Mouse (Mus musculus): ENCODE measurements around the gene Adipor1. TPM values are rescaled to one million over a fixed set of nuclear protein-coding genes. Genes with fewer than 3 reads are reported as not detected.
"Not testable (repeated sequence)": the region's sequence is repeated elsewhere in the genome, so short reads cannot be mapped to it uniquely, and the experiment has no call there.

Adipor1 gene
- polyA plus RNA-seq, 1 experiment from 2014 or later, result 140 TPM

- Histone ChIP-seq H3K9me3 (ENCODE audit: control insufficient read depth, low read length) (no peaks in the 10 kb centered on the region), H3K27ac (replicated peaks in 1 of 2; ENCODE audit: control insufficient read depth in 1 of 2, insufficient read depth in 1 of 2, low read depth in 2 of 2, low read length in 2 of 2) (no peak overlapping the region), H3K4me1 (ENCODE audit: control insufficient read depth in 2 of 2, insufficient read depth in 2 of 2, low read length in 2 of 2) (peaks cover 9 to 29% of the 10 kb centered on the region in 2 experiments), H3K27me3 (ENCODE audit: control insufficient read depth, insufficient read depth, low read length) (no peaks in the 10 kb centered on the region), H3K9ac (ENCODE audit: low read length) (no peak overlapping the region), H3K4me3 (ENCODE audit: control insufficient read depth in 1 of 2, insufficient read depth in 1 of 2, low read depth in 1 of 2, low read length in 2 of 2) (no peak overlapping the region), H3K4me2 (ENCODE audit: low read length) (no peak overlapping the region), H3K36me3 (ENCODE audit: control insufficient read depth, insufficient read depth, low read length) (peaks cover 63% of the 10 kb centered on the region)
- no peak for ATAC-seq (ENCODE audit: insufficient number of reproducible peaks, insufficient read depth, low FRiP score, low read depth)
- WGBS, result 70% methylated on average over 10 of the region's 10 CpGs
Measured at GRCm38 (mm10) chr1:134423911-134424310, 8.7 kb downstream of the Adipor1 start.

- Histone ChIP-seq H3K27me3 (ENCODE audit: control insufficient read depth, insufficient read depth, low read length) (no peaks in the 10 kb centered on the region), H3K9ac (ENCODE audit: low read length) (no peak overlapping the region), H3K9me3 (ENCODE audit: control insufficient read depth, low read length) (no peaks in the 10 kb centered on the region), H3K4me1 (ENCODE audit: control insufficient read depth in 2 of 2, insufficient read depth in 2 of 2, low read length in 2 of 2) (peaks cover 5 to 9% of the 10 kb centered on the region in 2 experiments; a peak in 3 of 4 replicates), H3K4me3 (ENCODE audit: control insufficient read depth in 1 of 2, insufficient read depth in 1 of 2, low read depth in 1 of 2, low read length in 2 of 2) (no peak overlapping the region), H3K36me3 (ENCODE audit: control insufficient read depth, insufficient read depth, low read length) (peaks cover 86% of the 10 kb centered on the region), H3K27ac (replicated peaks in 1 of 2; ENCODE audit: control insufficient read depth in 1 of 2, insufficient read depth in 1 of 2, low read depth in 2 of 2, low read length in 2 of 2) (no peak overlapping the region), H3K4me2 (ENCODE audit: low read length) (no peak overlapping the region)
- no peak for ATAC-seq (ENCODE audit: insufficient number of reproducible peaks, insufficient read depth, low FRiP score, low read depth)
- WGBS, result 7% methylated on average over 5 of the region's 5 CpGs
Measured at GRCm38 (mm10) chr1:134426289-134426688, 11.1 kb downstream of the Adipor1 start.

- no peak for ATAC-seq (ENCODE audit: insufficient number of reproducible peaks, insufficient read depth, low FRiP score, low read depth)
- H3K4me1 ChIP-seq (ENCODE audit: control insufficient read depth in 2 of 2, insufficient read depth in 2 of 2, low read length in 2 of 2), result no peaks in the 10 kb centered on the region
- H3K36me3 ChIP-seq (ENCODE audit: control insufficient read depth, insufficient read depth, low read length), result peaks cover 60% of the 10 kb centered on the region
- 81% methylated on average over 10 of the region's 10 CpGs for WGBS
- no peak overlapping the region for H3K9ac ChIP-seq (ENCODE audit: low read length)
- no peak overlapping the region for H3K27ac ChIP-seq (replicated peaks in 1 of 2; ENCODE audit: control insufficient read depth in 1 of 2, insufficient read depth in 1 of 2, low read depth in 2 of 2, low read length in 2 of 2)
- no peaks in the 10 kb centered on the region for H3K9me3 ChIP-seq (ENCODE audit: control insufficient read depth, low read length)
- H3K4me3 ChIP-seq (ENCODE audit: control insufficient read depth in 1 of 2, insufficient read depth in 1 of 2, low read depth in 1 of 2, low read length in 2 of 2), result no peak overlapping the region
- no peaks in the 10 kb centered on the region for H3K27me3 ChIP-seq (ENCODE audit: control insufficient read depth, insufficient read depth, low read length)
- no peak overlapping the region for H3K4me2 ChIP-seq (ENCODE audit: low read length)
Measured at GRCm38 (mm10) chr1:134433002-134433401, 17.8 kb downstream of the Adipor1 start.

GRCm38 (mm10) chr1:134433473-134433872 is 18.3 kb downstream of the Adipor1 start:
- Histone ChIP-seq H3K36me3 (ENCODE audit: control insufficient read depth, insufficient read depth, low read length) (peaks cover 55% of the 10 kb centered on the region), H3K9me3 (ENCODE audit: control insufficient read depth, low read length) (no peaks in the 10 kb centered on the region), H3K4me2 (ENCODE audit: low read length) (no peak overlapping the region), H3K4me1 (ENCODE audit: control insufficient read depth in 2 of 2, insufficient read depth in 2 of 2, low read length in 2 of 2) (no peaks in the 10 kb centered on the region), H3K27ac (replicated peaks in 1 of 2; ENCODE audit: control insufficient read depth in 1 of 2, insufficient read depth in 1 of 2, low read depth in 2 of 2, low read length in 2 of 2) (no peak overlapping the region), H3K27me3 (ENCODE audit: control insufficient read depth, insufficient read depth, low read length) (no peaks in the 10 kb centered on the region), H3K4me3 (ENCODE audit: control insufficient read depth in 1 of 2, insufficient read depth in 1 of 2, low read depth in 1 of 2, low read length in 2 of 2) (no peak overlapping the region), H3K9ac (ENCODE audit: low read length) (no peak overlapping the region)
- 93% methylated on average over 4 of the region's 4 CpGs for WGBS
- ATAC-seq (ENCODE audit: insufficient number of reproducible peaks, insufficient read depth, low FRiP score, low read depth), result no peak

GRCm38 (mm10) chr1:134435414-134435813 is 20.2 kb downstream of the Adipor1 start:
- H3K4me1 ChIP-seq (ENCODE audit: control insufficient read depth in 2 of 2, insufficient read depth in 2 of 2, low read length in 2 of 2), result no peaks in the 10 kb centered on the region
- H3K9me3 ChIP-seq (ENCODE audit: control insufficient read depth, low read length), result no peaks in the 10 kb centered on the region
- WGBS, result 29% methylated on average over 4 of the region's 4 CpGs
- peaks cover 36% of the 10 kb centered on the region for H3K36me3 ChIP-seq (ENCODE audit: control insufficient read depth, insufficient read depth, low read length)
- H3K9ac ChIP-seq (ENCODE audit: low read length), result no peak overlapping the region
- H3K4me2 ChIP-seq (ENCODE audit: low read length), result no peak overlapping the region
- H3K27me3 ChIP-seq (ENCODE audit: control insufficient read depth, insufficient read depth, low read length), result no peaks in the 10 kb centered on the region
- H3K4me3 ChIP-seq (ENCODE audit: control insufficient read depth in 1 of 2, insufficient read depth in 1 of 2, low read depth in 1 of 2, low read length in 2 of 2), result no peak overlapping the region
- H3K27ac ChIP-seq (replicated peaks in 1 of 2; ENCODE audit: control insufficient read depth in 1 of 2, insufficient read depth in 1 of 2, low read depth in 2 of 2, low read length in 2 of 2), result no peak overlapping the region
- ATAC-seq (ENCODE audit: insufficient number of reproducible peaks, insufficient read depth, low FRiP score, low read depth), result no peak

GRCm38 (mm10) chr1:134440437-134440836 is 25.3 kb downstream of the Adipor1 start:
- Histone ChIP-seq H3K4me1 (ENCODE audit: control insufficient read depth in 2 of 2, insufficient read depth in 2 of 2, low read length in 2 of 2) (no peaks in the 10 kb centered on the region), H3K4me2 (ENCODE audit: low read length) (no peak overlapping the region), H3K27ac (replicated peaks in 1 of 2; ENCODE audit: control insufficient read depth in 1 of 2, insufficient read depth in 1 of 2, low read depth in 2 of 2, low read length in 2 of 2) (no peak overlapping the region), H3K27me3 (ENCODE audit: control insufficient read depth, insufficient read depth, low read length) (no peaks in the 10 kb centered on the region), H3K4me3 (ENCODE audit: control insufficient read depth in 1 of 2, insufficient read depth in 1 of 2, low read depth in 1 of 2, low read length in 2 of 2) (no peak overlapping the region), H3K9me3 (ENCODE audit: control insufficient read depth, low read length) (no peaks in the 10 kb centered on the region), H3K9ac (ENCODE audit: low read length) (no peak overlapping the region), H3K36me3 (ENCODE audit: control insufficient read depth, insufficient read depth, low read length) (no peaks in the 10 kb centered on the region)
- ATAC-seq (ENCODE audit: insufficient number of reproducible peaks, insufficient read depth, low FRiP score, low read depth), result no peak
- 86% methylated on average over 6 of the region's 6 CpGs for WGBS

- H3K4me2 ChIP-seq (ENCODE audit: low read length); H3K27ac ChIP-seq (replicated peaks in 1 of 2; ENCODE audit: control insufficient read depth in 1 of 2, insufficient read depth in 1 of 2, low read depth in 2 of 2, low read length in 2 of 2); H3K27me3 ChIP-seq (ENCODE audit: control insufficient read depth, insufficient read depth, low read length); ATAC-seq (ENCODE audit: insufficient number of reproducible peaks, insufficient read depth, low FRiP score, low read depth); H3K36me3 ChIP-seq (ENCODE audit: control insufficient read depth, insufficient read depth, low read length); H3K4me1 ChIP-seq (ENCODE audit: control insufficient read depth in 2 of 2, insufficient read depth in 2 of 2, low read length in 2 of 2); H3K9ac ChIP-seq (ENCODE audit: low read length); H3K9me3 ChIP-seq (ENCODE audit: control insufficient read depth, low read length); H3K4me3 ChIP-seq (ENCODE audit: control insufficient read depth in 1 of 2, insufficient read depth in 1 of 2, low read depth in 1 of 2, low read length in 2 of 2): not testable (repeated sequence)
- 93% methylated on average over 6 of the region's 10 CpGs for WGBS
Measured at GRCm38 (mm10) chr1:134441737-134442136, 26.6 kb downstream of the Adipor1 start.

GRCm38 (mm10) chr1:134442394-134442793 is 27.2 kb downstream of the Adipor1 start:
- H3K9me3 ChIP-seq (ENCODE audit: control insufficient read depth, low read length), result no peaks in the 10 kb centered on the region
- WGBS, result 97% methylated on average over 3 of the region's 3 CpGs
- H3K9ac ChIP-seq (ENCODE audit: low read length), result no peak overlapping the region
- no peak overlapping the region for H3K27ac ChIP-seq (replicated peaks in 1 of 2; ENCODE audit: control insufficient read depth in 1 of 2, insufficient read depth in 1 of 2, low read depth in 2 of 2, low read length in 2 of 2)
- H3K4me1 ChIP-seq (ENCODE audit: control insufficient read depth in 2 of 2, insufficient read depth in 2 of 2, low read length in 2 of 2), result no peaks in the 10 kb centered on the region
- no peaks in the 10 kb centered on the region for H3K27me3 ChIP-seq (ENCODE audit: control insufficient read depth, insufficient read depth, low read length)
- H3K4me2 ChIP-seq (ENCODE audit: low read length), result no peak overlapping the region
- H3K36me3 ChIP-seq (ENCODE audit: control insufficient read depth, insufficient read depth, low read length), result no peaks in the 10 kb centered on the region
- no peak for ATAC-seq (ENCODE audit: insufficient number of reproducible peaks, insufficient read depth, low FRiP score, low read depth)
- no peak overlapping the region for H3K4me3 ChIP-seq (ENCODE audit: control insufficient read depth in 1 of 2, insufficient read depth in 1 of 2, low read depth in 1 of 2, low read length in 2 of 2)
